Mouse (Mus musculus): ENCODE results near the gene Clcn2. TPM values are rescaled to one million over a fixed set of nuclear protein-coding genes. Genes with fewer than 3 reads are reported as not detected.

Clcn2 gene
- total and polyA plus RNA-seq, 3 experiments, result 5.4 to 9.4 TPM; not detected in 1

GRCm38 (mm10) chr16:20714307-20715080, 3.1 kb downstream of the Clcn2 start:
- no peak for DNase-seq (ENCODE audit: low read depth, low spot score)
- Histone ChIP-seq H3K27me3 (ENCODE audit: control insufficient read depth in 1 of 2, insufficient read depth in 2 of 2, low read length in 2 of 2) (no peaks in the 10 kb centered on the region), H3K4me3 (ENCODE audit: control insufficient read depth in 1 of 2, insufficient read depth in 1 of 2, low read depth in 2 of 2, low read length in 2 of 2) (peak overlapping the region in 1 of 2 experiments; percentile 74; a peak in 3 of 4 replicates), H3K79me2 (ENCODE audit: control insufficient read depth, insufficient read depth, low read length, poor library complexity) (peaks cover 7% of the 10 kb centered on the region), H3K9me3 (replicated peaks; ENCODE audit: insufficient read depth, low read length) (no peaks in the 10 kb centered on the region), H3K4me1 (ENCODE audit: control insufficient read depth in 1 of 2, insufficient read depth in 2 of 2, low read length in 2 of 2) (peaks cover 0 to 17% of the 10 kb centered on the region in 2 experiments; a peak in 3 of 4 replicates), H3K36me3 (ENCODE audit: control insufficient read depth in 1 of 2, insufficient read depth in 2 of 2, low read length in 2 of 2) (peaks cover 0 to 9% of the 10 kb centered on the region in 2 experiments; a peak in 2 of 4 replicates), H3K27ac (ENCODE audit: control insufficient read depth, low read depth, low read length) (no peak overlapping the region), H3K9ac (ENCODE audit: control insufficient read depth, low read depth, low read length, poor library complexity, severe bottlenecking) (peak overlapping the region; percentile 62; the same call in 1 of the 2 replicates)
- TF ChIP-seq E2F4 (IDR thresholded peaks at IDR 0.05; ENCODE audit: borderline replicate concordance, low read depth, low read length) (no peak), MXI1 (IDR thresholded peaks at IDR 0.05; ENCODE audit: low read depth, low read length) (no peak), NELFE (IDR thresholded peaks at IDR 0.05; ENCODE audit: low read depth, low read length) (no peak), ZC3H11A (IDR thresholded peaks at IDR 0.05; ENCODE audit: low read depth, low read length) (no peak)

GRCm38 (mm10) chr16:20712889-20713288, 4.7 kb downstream of the Clcn2 start:
- Histone ChIP-seq H3K4me1 (ENCODE audit: control insufficient read depth in 1 of 2, insufficient read depth in 2 of 2, low read length in 2 of 2) (peaks cover 0 to 17% of the 10 kb centered on the region in 2 experiments; a peak in 3 of 4 replicates), H3K27me3 (ENCODE audit: control insufficient read depth in 1 of 2, insufficient read depth in 2 of 2, low read length in 2 of 2) (no peaks in the 10 kb centered on the region), H3K36me3 (ENCODE audit: control insufficient read depth in 1 of 2, insufficient read depth in 2 of 2, low read length in 2 of 2) (peaks cover 0 to 5% of the 10 kb centered on the region in 2 experiments; a peak in 1 of 4 replicates), H3K4me3 (ENCODE audit: control insufficient read depth in 1 of 2, insufficient read depth in 1 of 2, low read depth in 2 of 2, low read length in 2 of 2) (no peak overlapping the region), H3K27ac (ENCODE audit: control insufficient read depth, low read depth, low read length) (no peak overlapping the region), H3K79me2 (ENCODE audit: control insufficient read depth, insufficient read depth, low read length, poor library complexity) (peaks cover 2% of the 10 kb centered on the region; the same call in 1 of the 2 replicates), H3K9ac (ENCODE audit: control insufficient read depth, low read depth, low read length, poor library complexity, severe bottlenecking) (no peak overlapping the region), H3K9me3 (replicated peaks; ENCODE audit: insufficient read depth, low read length) (no peaks in the 10 kb centered on the region)
- no peak for DNase-seq (ENCODE audit: low read depth, low spot score)
- peak; percentile 54 for TF ChIP-seq TAL1 (IDR thresholded peaks at IDR 0.05; ENCODE audit: low read length)
- TF ChIP-seq ETS1 (IDR thresholded peaks at IDR 0.05; ENCODE audit: low read depth, low read length), result no peak

GRCm38 (mm10) chr16:20712190-20712589, 5.4 kb downstream of the Clcn2 start:
- H3K27ac ChIP-seq (ENCODE audit: control insufficient read depth, low read depth, low read length), result no peak overlapping the region

More at GRCm38 (mm10) chr16:20712190-20712589, 5.4 kb downstream of the Clcn2 start:
- TF ChIP-seq ZNF384 (IDR thresholded peaks at IDR 0.05; ENCODE audit: low read depth, low read length) (no peak), SIN3A (IDR thresholded peaks at IDR 0.05; ENCODE audit: low read length) (no peak), MAZ (IDR thresholded peaks at IDR 0.05; ENCODE audit: low read depth, low read length) (no peak), GABPA (IDR thresholded peaks at IDR 0.05; ENCODE audit: low read depth, low read length) (no peak), TAL1 (IDR thresholded peaks at IDR 0.05; ENCODE audit: low read length) (no peak)
- Histone ChIP-seq H3K4me1 (ENCODE audit: control insufficient read depth in 1 of 2, insufficient read depth in 2 of 2, low read length in 2 of 2) (peaks cover 0 to 17% of the 10 kb centered on the region in 2 experiments; a peak in 3 of 4 replicates), H3K36me3 (ENCODE audit: control insufficient read depth in 1 of 2, insufficient read depth in 2 of 2, low read length in 2 of 2) (peaks cover 0 to 5% of the 10 kb centered on the region in 2 experiments; a peak in 1 of 4 replicates), H3K27me3 (ENCODE audit: control insufficient read depth in 1 of 2, insufficient read depth in 2 of 2, low read length in 2 of 2) (no peaks in the 10 kb centered on the region), H3K4me3 (ENCODE audit: control insufficient read depth in 1 of 2, insufficient read depth in 1 of 2, low read depth in 2 of 2, low read length in 2 of 2) (no peak overlapping the region), H3K79me2 (ENCODE audit: control insufficient read depth, insufficient read depth, low read length, poor library complexity) (no peaks in the 10 kb centered on the region; the same call in 1 of the 2 replicates), H3K9me3 (replicated peaks; ENCODE audit: insufficient read depth, low read length) (no peaks in the 10 kb centered on the region), H3K9ac (ENCODE audit: control insufficient read depth, low read depth, low read length, poor library complexity, severe bottlenecking) (no peak overlapping the region)
- no peak for DNase-seq (ENCODE audit: low read depth, low spot score)

Measured in MEL (cell line).